Mouse (Mus musculus) heart, adult 2 months (tissue): Measurements from ENCODE around the gene Il33.

ENCODE experiments used
- EP300 ChIP-seq: fragments of 200-500 bp; IDR thresholded peaks from 2 replicates; pipeline ENCODE4 v1.6.1; 2011; ENCODE audit warnings: low read depth, low read length, control low read depth; ENCODE audit not compliant: insufficient read depth
- POLR2A ChIP-seq: fragments of 200-500 bp; IDR thresholded peaks from 2 replicates; pipeline ENCODE4 v1.6.1; 2011; ENCODE audit warnings: mild to moderate bottlenecking, low read depth, low read length, control low read depth; ENCODE audit not compliant: insufficient read depth

DNA sequence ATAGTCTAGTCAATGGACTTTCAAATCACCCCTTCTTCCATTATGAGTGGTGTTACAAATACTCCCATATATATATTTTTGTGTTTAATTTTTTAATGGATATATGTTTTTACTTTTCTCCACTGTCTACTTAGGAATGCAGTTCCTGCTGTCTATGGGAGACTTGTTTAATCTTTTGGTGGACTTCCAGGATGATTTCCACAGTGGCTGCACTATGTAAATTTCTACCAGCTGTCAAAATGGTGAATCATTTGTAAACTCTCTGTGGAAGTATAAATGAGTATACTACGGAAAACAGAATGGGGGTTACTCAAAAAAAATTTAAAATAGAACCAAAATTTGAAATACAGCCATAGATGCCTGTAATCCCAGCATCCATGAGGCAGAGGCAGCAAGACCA lies 15.7 kb upstream of the Il33 start:
- TF ChIP-seq EP300: no peak
- TF ChIP-seq POLR2A: no peak
